21 mouse cellular contexts compared by ENCODE assay signal in genomic region chr6:14290843-14291242, GRCm38 (mm10).
DNase-seq lines count a peak whose midpoint lies in the region; ATAC-seq and TF ChIP-seq lines count a peak whose summit lies in the region.
"Had no signal": no experiment of that assay in that cellular context is flagged by ENCODE, and none has a peak within 500 bp of the region (broad histone marks: within the 10 kb centered on the region; RNA-seq: fewer than 3 reads in every experiment).

No protein-coding gene starts in this region.

- H3K4me2 ChIP-seq in forebrain, embryonic 14.5 days (ENCODE audit: low read length) = no peak overlapping the region
- no peak overlapping the region for H3K4me2 ChIP-seq in forebrain, embryonic 16.5 days (ENCODE audit: low read length)
- H3K4me2 ChIP-seq in midbrain, embryonic 14.5 days (ENCODE audit: low read length) = no peak overlapping the region
- H3K4me2 ChIP-seq: embryonic facial prominence, embryonic 15.5 days; forebrain, embryonic 15.5 days; heart, embryonic 11.5 days; heart, embryonic 15.5 days; hindbrain, embryonic 13.5 days had no signal

- no peaks in the 10 kb centered on the region for H3K36me3 ChIP-seq in forebrain, embryonic 14.5 days (ENCODE audit: control insufficient read depth, insufficient read depth, low read length)
- H3K36me3 ChIP-seq in forebrain, embryonic 16.5 days (ENCODE audit: control insufficient read depth, insufficient read depth) = no peaks in the 10 kb centered on the region
- no peaks in the 10 kb centered on the region for H3K36me3 ChIP-seq in midbrain, embryonic 14.5 days (ENCODE audit: control insufficient read depth, insufficient read depth, low read length)
- H3K36me3 ChIP-seq: embryonic facial prominence, embryonic 15.5 days; forebrain, embryonic 15.5 days; heart, embryonic 15.5 days; hindbrain, embryonic 13.5 days had no signal

- no peak; the same call in 1 of the 2 replicates for ATAC-seq in forebrain, embryonic 14.5 days
- no peak for ATAC-seq in forebrain, embryonic 16.5 days
- peak; percentile 76; the same call in 1 of the 2 replicates for ATAC-seq in midbrain, embryonic 14.5 days (ENCODE audit: low FRiP score, low TSS enrichment)
- ATAC-seq: forebrain, embryonic 15.5 days; hindbrain, postnatal 0 days had no signal

- no peak for TF ChIP-seq POLR2A in brain, embryonic 14.5 days (IDR thresholded peaks at IDR 0.05; ENCODE audit: borderline replicate concordance, extremely low read depth, insufficient read depth, insufficient read length, poor library complexity, severe bottlenecking)

- H3K27ac ChIP-seq in forebrain, embryonic 14.5 days (ENCODE audit: low read depth, low read length) = no peak overlapping the region
- H3K27ac ChIP-seq in forebrain, embryonic 16.5 days (ENCODE audit: low read length) = no peak overlapping the region
- no peak overlapping the region for H3K27ac ChIP-seq in midbrain, embryonic 14.5 days (replicated peaks; ENCODE audit: low read depth, low read length)
- H3K27ac ChIP-seq: embryonic facial prominence, embryonic 15.5 days; forebrain, embryonic 15.5 days; heart, adult 2 months; heart, embryonic 15.5 days; hindbrain, embryonic 13.5 days; hindbrain, postnatal 0 days had no signal

- no peak overlapping the region for H3K9ac ChIP-seq in forebrain, embryonic 14.5 days (ENCODE audit: low read length)
- no peak overlapping the region for H3K9ac ChIP-seq in forebrain, embryonic 16.5 days (replicated peaks; ENCODE audit: low read depth, low read length)
- H3K9ac ChIP-seq in midbrain, embryonic 14.5 days (replicated peaks; ENCODE audit: low read length) = no peak overlapping the region
- H3K9ac ChIP-seq: embryonic facial prominence, embryonic 15.5 days; forebrain, embryonic 15.5 days; heart, embryonic 15.5 days; hindbrain, embryonic 13.5 days had no signal

- no peaks in the 10 kb centered on the region for H3K9me3 ChIP-seq in forebrain, embryonic 14.5 days (replicated peaks; ENCODE audit: control insufficient read depth, low read length)
- no peaks in the 10 kb centered on the region for H3K9me3 ChIP-seq in forebrain, embryonic 16.5 days (ENCODE audit: control insufficient read depth, low read length)
- no peaks in the 10 kb centered on the region for H3K9me3 ChIP-seq in midbrain, embryonic 14.5 days (ENCODE audit: control insufficient read depth, low read length)
- H3K9me3 ChIP-seq: embryonic facial prominence, embryonic 15.5 days; forebrain, embryonic 15.5 days; heart, embryonic 15.5 days; hindbrain, embryonic 13.5 days had no signal

- H3K4me1 ChIP-seq in forebrain, embryonic 14.5 days (ENCODE audit: control insufficient read depth, insufficient read depth, low read length) = no peaks in the 10 kb centered on the region
- no peaks in the 10 kb centered on the region for H3K4me1 ChIP-seq in forebrain, embryonic 16.5 days (replicated peaks; ENCODE audit: control insufficient read depth, insufficient read depth, low read length)
- no peaks in the 10 kb centered on the region for H3K4me1 ChIP-seq in midbrain, embryonic 14.5 days (ENCODE audit: control insufficient read depth, insufficient read depth, low read length)
- H3K4me1 ChIP-seq: embryonic facial prominence, embryonic 15.5 days; forebrain, embryonic 15.5 days; heart, embryonic 15.5 days; hindbrain, embryonic 13.5 days had no signal

- 13% methylated on average over 1 of the region's 1 CpGs for WGBS in forebrain, embryonic 14.5 days
- WGBS in forebrain, embryonic 16.5 days = 16% methylated on average over 1 of the region's 1 CpGs
- 15% methylated on average over 1 of the region's 1 CpGs for WGBS in midbrain, embryonic 14.5 days

- DNase-seq in forebrain, embryonic 14.5 days (ENCODE audit: low spot score) = peak; percentile 21
- peak; percentile 65 for DNase-seq in brain, embryonic 14.5 days (ENCODE audit: low read depth)
- peak; percentile 47 for DNase-seq in midbrain, embryonic 14.5 days
- peak; percentile 73 for DNase-seq in retina, embryonic 14.5 days (ENCODE audit: low spot score)
- DNase-seq in cerebellum, adult 8-10 months = no peak
- DNase-seq in layer of hippocampus, postnatal 14 days (ENCODE audit: low spot score in 2 of 2) = no peak
- DNase-seq in kidney, adult 18-20 months = no peak
- DNase-seq: adrenal gland, postnatal 10 days; cerebellum, adult 2 months; cerebellum, postnatal 25 days; gastrocnemius, postnatal 10 days; heart, adult 2 months; heart, postnatal 14 days had no signal

- H3K4me3 ChIP-seq in forebrain, embryonic 14.5 days (ENCODE audit: low read depth, low read length) = no peak overlapping the region
- no peak overlapping the region for H3K4me3 ChIP-seq in forebrain, embryonic 16.5 days (replicated peaks; ENCODE audit: low read length)
- no peak overlapping the region for H3K4me3 ChIP-seq in midbrain, embryonic 14.5 days (replicated peaks; ENCODE audit: low read depth, low read length)
- H3K4me3 ChIP-seq: embryonic facial prominence, embryonic 15.5 days; erythroblast, embryonic 14.5 days; forebrain, embryonic 15.5 days; heart, adult 2 months; heart, embryonic 15.5 days; hindbrain, embryonic 13.5 days had no signal

- TF ChIP-seq CTCF in brain, embryonic 14.5 days (IDR thresholded peaks at IDR 0.05; ENCODE audit: borderline replicate concordance, extremely low read depth, insufficient read depth, insufficient read length) = no peak

- no peaks in the 10 kb centered on the region for H3K27me3 ChIP-seq in forebrain, embryonic 14.5 days (replicated peaks; ENCODE audit: control insufficient read depth, insufficient read depth, low read length)
- H3K27me3 ChIP-seq in forebrain, embryonic 16.5 days (replicated peaks; ENCODE audit: control insufficient read depth, insufficient read depth, low read length) = no peaks in the 10 kb centered on the region
- H3K27me3 ChIP-seq in midbrain, embryonic 14.5 days (ENCODE audit: control insufficient read depth, insufficient read depth, low read length) = no peaks in the 10 kb centered on the region
- H3K27me3 ChIP-seq: embryonic facial prominence, embryonic 15.5 days; forebrain, embryonic 15.5 days; heart, embryonic 15.5 days; hindbrain, embryonic 13.5 days had no signal

Comparison
In these comparisons a context has a peak if more than half of its experiments do, and no peak if none do; other contexts are left out.
1. DNase-seq: peak in forebrain, embryonic 14.5 days (single experiment), brain, embryonic 14.5 days (single experiment), midbrain, embryonic 14.5 days (single experiment) and retina, embryonic 14.5 days (single experiment); none in cerebellum, adult 8-10 months (single experiment), layer of hippocampus, postnatal 14 days (0 of 2) and kidney, adult 18-20 months (single experiment).